Mouse (Mus musculus) kidney, adult 2 months (tissue): ENCODE measurements around the gene Ifnar2.

Experiments
- CTCF ChIP-seq: fragments of 200-500 bp; conservative IDR thresholded peaks from 2 replicates; pipeline ENCODE4 v1.5.1; 2011; ENCODE audit warnings: low read depth, mild to moderate bottlenecking, control low read depth, low read length, moderate library complexity, mixed read lengths; ENCODE audit not compliant: insufficient read depth, insufficient read length
- POLR2A ChIP-seq: fragments of 200-500 bp; IDR thresholded peaks from one replicate; pipeline ENCODE4 v1.6.1; 2011; ENCODE audit warnings: low read depth, low read length, control low read depth

- no peak for TF ChIP-seq CTCF
- TF ChIP-seq POLR2A, result no peak
These were observed 26.4 kb downstream of the Ifnar2 start for GRCm38 (mm10) chr16:91398944-91399343.
